Mouse (Mus musculus) erythroblast, embryonic 14.5 days (primary cell): Measurements from ENCODE around the gene Lgals9. TPM values are rescaled to one million over a fixed set of nuclear protein-coding genes. Genes with fewer than 3 reads are reported as not detected.

Source experiments
- H3K27me3 ChIP-seq: 2 replicates; pipeline ENCODE4 v1.6.1; 2012; ENCODE audit warnings: inconsistent platforms; ENCODE audit not compliant: control insufficient read depth
- H3K36me3 ChIP-seq: 2 replicates; pipeline ENCODE4 v1.6.1; 2012; ENCODE audit warnings: mild to moderate bottlenecking, inconsistent platforms; ENCODE audit not compliant: control insufficient read depth
- H3K4me1 ChIP-seq: 2 replicates; pipeline ENCODE4 v1.6.1; 2012; ENCODE audit warnings: inconsistent platforms; ENCODE audit not compliant: control insufficient read depth
- H3K4me3 ChIP-seq: replicated peaks from 2 replicates; pipeline ENCODE3; 2012; ENCODE audit warnings: moderate library complexity, mild to moderate bottlenecking, inconsistent platforms
- H3K9me3 ChIP-seq: 2 replicates; pipeline ENCODE4 v1.6.1; 2012; ENCODE audit warnings: low read length, inconsistent platforms, mixed read lengths; ENCODE audit not compliant: control insufficient read depth
- GATA1 ChIP-seq: IDR thresholded peaks from 2 replicates; pipeline ENCODE4 v1.6.1; 2012; ENCODE audit warnings: low read length, inconsistent platforms, mixed read lengths
- TAL1 ChIP-seq: IDR thresholded peaks from 3 replicates; pipeline ENCODE4 v1.6.1; 2012; ENCODE audit warnings: low read length, inconsistent platforms, mixed read lengths
- polyA plus RNA-seq: library from polyadenylated mRNA; stranded (reverse); fragments of >175 nt; gene quantifications from 2 replicates; pipeline ENCODE4 v1.2.3, GENCODE M21; 2012

Lgals9 gene
- polyA plus RNA-seq, 1 experiment: 0.11 TPM

DNA sequence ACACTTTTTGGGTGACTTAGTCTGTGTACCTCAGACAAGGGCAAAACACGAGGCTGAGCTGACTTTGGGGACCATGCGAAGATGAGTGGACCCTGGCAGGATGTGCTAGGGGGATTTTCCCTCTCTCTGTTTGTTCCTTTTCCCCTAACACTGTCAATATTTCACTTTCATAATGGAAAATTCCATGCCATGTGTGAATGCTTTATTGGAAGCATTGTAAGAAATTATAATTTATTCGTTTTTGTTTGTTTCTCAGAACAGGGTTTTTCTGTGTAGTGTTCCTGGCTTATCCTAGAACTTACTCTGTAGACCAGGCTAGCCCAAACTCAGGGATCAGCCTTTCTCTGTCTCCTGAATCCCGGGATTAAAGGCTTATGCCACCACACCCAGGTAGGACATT, 65.0 kb downstream of the Lgals9 start:
- Histone ChIP-seq H3K36me3 (no peaks in the 10 kb centered on the region), H3K4me1 (no peaks in the 10 kb centered on the region), H3K9me3 (no peaks in the 10 kb centered on the region), H3K4me3 (no peak overlapping the region), H3K27me3 (peaks cover 17% of the 10 kb centered on the region)
- TF ChIP-seq TAL1: no peak
- no peak for TF ChIP-seq GATA1

DNA sequence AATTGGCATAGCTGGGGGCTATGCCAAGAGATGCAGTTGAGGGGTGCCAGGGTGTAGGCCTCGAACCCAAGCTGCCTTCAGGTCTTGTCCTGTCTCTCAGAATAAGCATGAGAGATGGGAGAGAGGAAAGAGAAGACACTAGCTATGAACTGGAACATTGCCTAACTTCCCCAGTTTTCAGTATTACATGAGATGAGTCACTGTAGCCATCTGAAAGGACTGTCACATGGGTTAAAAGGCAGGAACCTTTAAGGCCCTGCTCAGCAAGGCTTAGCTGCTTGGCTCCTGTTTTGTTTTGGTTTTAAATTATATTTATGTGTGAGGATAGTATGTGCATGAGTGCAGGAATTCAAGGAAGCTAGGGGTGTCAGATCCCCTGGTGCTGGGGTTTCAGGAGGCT, 68.3 kb downstream of the Lgals9 start:
- H3K27me3 ChIP-seq: no peaks in the 10 kb centered on the region
- TF ChIP-seq GATA1 (no peak), TAL1 (no peak)
- H3K4me3 ChIP-seq: no peak overlapping the region
- H3K9me3 ChIP-seq: no peaks in the 10 kb centered on the region
- no peaks in the 10 kb centered on the region for H3K4me1 ChIP-seq
- H3K36me3 ChIP-seq: no peaks in the 10 kb centered on the region

DNA sequence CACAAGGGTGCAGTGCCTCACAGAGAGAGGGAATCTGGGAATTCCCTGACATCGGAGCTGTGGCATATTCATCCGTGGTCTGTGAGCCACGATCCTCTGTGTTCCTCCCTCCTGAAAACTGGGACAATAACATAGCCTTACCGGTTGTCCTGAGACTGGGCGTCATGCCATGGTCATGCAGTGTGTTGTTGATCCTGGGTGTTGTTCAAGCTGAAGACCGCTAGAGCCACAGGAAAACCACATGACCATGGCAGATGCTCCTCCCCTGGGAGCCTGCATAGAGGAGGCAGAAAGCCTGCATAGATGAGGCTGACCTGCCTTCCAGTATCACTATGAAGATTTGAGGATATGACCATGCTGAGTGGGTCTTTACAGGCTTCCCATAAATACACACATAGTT, 69.3 kb downstream of the Lgals9 start:
- Histone ChIP-seq H3K27me3 (no peaks in the 10 kb centered on the region), H3K9me3 (no peaks in the 10 kb centered on the region), H3K36me3 (no peaks in the 10 kb centered on the region), H3K4me3 (no peak overlapping the region), H3K4me1 (no peaks in the 10 kb centered on the region)
- no peak for TF ChIP-seq TAL1
- TF ChIP-seq GATA1: no peak

Other genes starting within 250 kb of the Lgals9 start
- gene Ccnq, start 233.2 kb downstream of the Lgals9 start, polyA plus RNA-seq: 0.73 and 1.4 TPM in 2 replicates
- gene Lyrm9, start 158.4 kb downstream of the Lgals9 start, polyA plus RNA-seq: 8.3 and 12.3 TPM in 2 replicates
- not detected in 2 replicates for gene Nos2, start 64.2 kb downstream of the Lgals9 start, polyA plus RNA-seq
- 4.0 and 4.4 TPM in 2 replicates for gene Ksr1, start 161.5 kb upstream of the Lgals9 start, polyA plus RNA-seq